Mouse (Mus musculus) lung, embryonic 14.5 days (tissue): ENCODE measurements around the gene Gm5089. TPM values are rescaled to one million over a fixed set of nuclear protein-coding genes. Genes with fewer than 3 reads are reported as not detected.

ENCODE experiments used
- ATAC-seq: fragments of 200-750 bp; cut with Nextera tagmentation; 2 replicates; pipeline ENCODE4 v1.8.0; 2017; ENCODE audit warnings: mild to moderate bottlenecking, moderate TSS enrichment, moderate library complexity; ENCODE audit not compliant: insufficient read depth
- DNase-seq: peaks from one replicate; pipeline ENCODE4 v3.0.0-alpha.2; 2015
- H3K27ac ChIP-seq: fragments of 300-500 bp; sonication (generic); 2 replicates; pipeline ENCODE4 v1.5.1; 2014; ENCODE audit warnings: low read depth, mild to moderate bottlenecking, moderate library complexity
- H3K27me3 ChIP-seq: fragments of 300-500 bp; sonication (generic); 2 replicates; pipeline ENCODE4 v1.6.1; 2014; ENCODE audit warnings: low read length, control low read depth; ENCODE audit not compliant: insufficient read depth
- H3K36me3 ChIP-seq: fragments of 300-500 bp; sonication (generic); 2 replicates; pipeline ENCODE4 v1.6.1; 2014; ENCODE audit warnings: control low read depth; ENCODE audit not compliant: insufficient read depth
- H3K4me1 ChIP-seq: fragments of 300-500 bp; sonication (generic); 2 replicates; pipeline ENCODE4 v1.6.1; 2014; ENCODE audit warnings: antibody characterized with exemption, control low read depth; ENCODE audit not compliant: insufficient read depth
- H3K4me2 ChIP-seq: fragments of 300-500 bp; sonication (generic); 2 replicates; pipeline ENCODE4 v1.6.1; 2014; ENCODE audit warnings: mild to moderate bottlenecking
- H3K4me3 ChIP-seq: fragments of 300-500 bp; sonication (generic); 2 replicates; pipeline ENCODE4 v1.5.1; 2014; ENCODE audit warnings: low read depth, low read length
- H3K9ac ChIP-seq: fragments of 300-500 bp; sonication (generic); 2 replicates; pipeline ENCODE4 v1.6.1; 2014
- H3K9me3 ChIP-seq: fragments of 300-500 bp; sonication (generic); 2 replicates; pipeline ENCODE4 v1.6.1; 2016; ENCODE audit warnings: low read depth, low read length, control low read depth
- CTCF ChIP-seq: IDR thresholded peaks from 2 replicates; pipeline ENCODE4 v1.5.1; 2016; ENCODE audit warnings: antibody characterized with exemption, low read depth
- WGBS: fragments of 180-500 bp; shearing (Covaris S2); extraction: QIAGEN DNeasy Blood & Tissue Kit; methylation state at CpG from one replicate; pipeline ENCODE4 v1.1.7; 2014; 5-methylcytosine and 5-hydroxymethylcytosine counted together
- polyA plus RNA-seq: library from polyadenylated mRNA; unstranded; fragments of >200 nt; fragmentation: Nextera tagmentation; extraction: Ambion mirVana; gene quantifications from 2 replicates; pipeline ENCODE4 v1.2.1, GENCODE M21; 2014

The Gm5089 gene
- polyA plus RNA-seq, 1 experiment from 2014 or later, result not detected

DNA sequence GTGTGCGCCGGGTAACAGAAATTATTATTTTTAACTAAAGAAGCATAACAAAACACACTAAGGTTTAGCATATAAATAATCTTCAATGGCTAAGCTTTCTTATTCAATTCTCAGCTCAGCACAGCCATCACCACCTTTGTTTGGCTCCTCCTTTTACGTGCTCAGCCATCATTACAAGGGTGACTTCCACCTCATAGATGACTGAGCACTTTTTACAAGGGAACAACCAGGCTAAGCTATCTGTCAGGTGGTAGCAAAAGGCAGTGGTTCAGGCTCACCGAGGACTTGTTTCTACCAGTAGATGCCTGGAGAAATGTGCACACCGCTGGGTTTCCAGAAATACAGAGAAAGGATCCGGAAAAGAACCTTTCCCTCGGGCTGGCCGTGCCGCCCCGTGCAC is 16.9 kb downstream of the Gm5089 start:
- Histone ChIP-seq H3K9me3 (no peaks in the 10 kb centered on the region), H3K4me3 (no peak overlapping the region), H3K4me1 (no peaks in the 10 kb centered on the region), H3K36me3 (no peaks in the 10 kb centered on the region), H3K27me3 (no peaks in the 10 kb centered on the region), H3K27ac (no peak overlapping the region), H3K4me2 (no peak overlapping the region), H3K9ac (no peak overlapping the region)
- no peak for DNase-seq
- WGBS, result 92% methylated on average over 10 of the region's 10 CpGs
- no peak for TF ChIP-seq CTCF
- no peak for ATAC-seq

DNA sequence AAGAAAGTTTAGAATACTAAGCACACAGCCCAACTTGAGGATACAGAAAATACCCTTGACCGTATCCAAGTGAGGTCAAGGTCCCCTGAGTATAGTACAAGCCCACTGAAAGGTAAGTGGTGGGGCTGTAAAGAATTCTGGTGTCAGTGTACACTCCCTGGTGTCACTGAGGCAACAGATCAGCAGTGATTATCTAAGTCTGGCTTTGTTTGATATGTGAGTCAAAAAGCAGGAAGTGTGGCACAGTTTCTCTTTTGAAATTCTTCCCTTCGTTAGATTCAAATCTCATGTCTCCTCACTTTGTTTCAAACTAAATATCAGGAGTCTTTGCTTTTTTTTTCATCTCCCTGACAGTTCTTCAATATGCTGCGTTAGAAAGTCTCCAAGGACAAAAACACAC is 18.4 kb downstream of the Gm5089 start:
- no peaks in the 10 kb centered on the region for H3K4me1 ChIP-seq
- no peaks in the 10 kb centered on the region for H3K9me3 ChIP-seq
- DNase-seq (no peak), ATAC-seq (no peak)
- no peak overlapping the region for H3K4me3 ChIP-seq
- no peaks in the 10 kb centered on the region for H3K27me3 ChIP-seq
- H3K4me2 ChIP-seq, result no peak overlapping the region
- H3K36me3 ChIP-seq, result no peaks in the 10 kb centered on the region
- H3K27ac ChIP-seq, result no peak overlapping the region
- no peak overlapping the region for H3K9ac ChIP-seq
- TF ChIP-seq CTCF, result no peak
- 40% methylated on average over 3 of the region's 3 CpGs for WGBS

DNA sequence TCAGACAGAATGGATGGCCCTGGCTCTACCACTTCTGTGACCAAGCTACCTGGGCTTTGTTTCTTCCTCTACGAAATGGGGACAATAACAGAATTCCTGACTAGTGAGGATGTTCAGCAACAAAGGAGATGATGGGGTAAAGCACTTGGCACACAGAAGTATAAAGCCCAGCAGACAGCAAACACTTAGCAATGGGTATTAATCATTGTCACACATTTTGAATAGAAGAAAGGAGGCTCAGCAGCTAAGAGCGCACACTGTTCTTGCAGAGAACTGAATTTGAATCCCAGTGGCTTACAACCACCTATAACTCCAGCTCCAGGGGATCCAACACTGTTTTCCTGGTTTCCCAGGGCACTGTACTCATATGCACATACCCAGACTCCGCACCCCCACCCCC is 23.3 kb downstream of the Gm5089 start:
- DNase-seq, result no peak
- WGBS, result 68% methylated on average over 3 of the region's 3 CpGs
- no peak for ATAC-seq

DNA sequence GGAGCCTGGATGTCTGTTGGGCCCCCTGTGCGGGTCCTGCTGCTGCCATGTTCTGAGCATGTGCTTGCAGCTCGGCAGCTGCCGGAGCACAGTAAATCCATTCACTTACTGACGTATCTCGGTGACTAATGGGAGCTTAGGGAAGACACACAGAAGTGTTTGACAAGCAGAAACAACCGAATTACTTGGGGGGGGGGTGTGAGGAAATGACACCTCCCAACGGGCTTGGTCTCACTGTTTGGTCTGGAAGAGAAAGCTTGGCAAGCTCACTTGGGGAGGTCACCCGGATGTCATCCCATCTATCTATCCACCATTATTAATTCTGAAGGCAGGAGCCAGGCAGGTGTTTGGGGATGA is 23.7 kb downstream of the Gm5089 start:
- ATAC-seq (no peak), DNase-seq (no peak)
- Histone ChIP-seq H3K9ac (no peak overlapping the region), H3K27ac (no peak overlapping the region), H3K4me2 (no peak overlapping the region), H3K36me3 (no peaks in the 10 kb centered on the region), H3K9me3 (no peaks in the 10 kb centered on the region), H3K4me1 (no peaks in the 10 kb centered on the region), H3K4me3 (no peak overlapping the region), H3K27me3 (no peaks in the 10 kb centered on the region)
- TF ChIP-seq CTCF, result no peak
- WGBS, result 22% methylated on average over 8 of the region's 8 CpGs

More for the DNA sequence above, 23.3 kb downstream of the Gm5089 start:
- Histone ChIP-seq H3K9me3 (no peaks in the 10 kb centered on the region), H3K27me3 (no peaks in the 10 kb centered on the region), H3K4me3 (no peak overlapping the region), H3K4me1 (no peaks in the 10 kb centered on the region), H3K27ac (no peak overlapping the region), H3K36me3 (no peaks in the 10 kb centered on the region), H3K4me2 (no peak overlapping the region), H3K9ac (no peak overlapping the region)
- no peak for TF ChIP-seq CTCF

DNA sequence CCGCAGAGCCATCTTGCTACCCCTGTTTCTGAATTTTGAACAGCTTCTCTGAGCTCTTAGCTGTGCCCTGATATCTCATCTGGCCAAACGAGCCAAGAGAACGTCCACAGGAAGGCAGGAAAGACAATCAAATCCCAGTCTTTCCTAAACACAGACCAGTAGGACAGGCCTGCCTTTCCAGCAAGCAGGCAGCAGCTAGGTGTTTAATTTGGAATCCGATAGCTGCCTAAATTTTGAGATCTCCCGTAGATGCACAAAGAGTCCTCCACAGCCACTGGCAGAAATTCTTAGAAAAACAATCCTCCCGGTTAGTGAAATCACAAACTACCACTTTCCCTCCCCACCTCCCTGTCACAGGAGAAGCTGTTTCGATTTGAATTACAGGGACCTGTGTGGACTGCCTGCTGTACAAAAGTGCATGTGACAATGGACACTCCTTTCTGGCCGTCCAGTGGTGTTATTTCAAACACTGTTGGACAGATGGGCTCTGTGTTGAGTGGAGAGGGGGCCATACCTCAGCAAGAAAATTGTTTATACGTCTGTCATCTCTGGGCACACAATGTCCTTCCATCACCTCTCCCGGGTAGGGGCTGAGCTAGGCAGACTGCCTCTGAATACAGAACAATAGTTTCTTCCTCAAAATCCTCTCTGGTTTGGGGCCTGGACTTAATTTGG is 24.2 kb downstream of the Gm5089 start:
- Histone ChIP-seq H3K9ac (no peak overlapping the region), H3K4me2 (no peak overlapping the region), H3K27ac (no peak overlapping the region), H3K4me3 (no peak overlapping the region), H3K4me1 (no peaks in the 10 kb centered on the region), H3K27me3 (no peaks in the 10 kb centered on the region), H3K9me3 (no peaks in the 10 kb centered on the region), H3K36me3 (no peaks in the 10 kb centered on the region)
- no peak for TF ChIP-seq CTCF
- 21% methylated on average over 10 of the region's 10 CpGs for WGBS
- no peak for ATAC-seq
- DNase-seq, result no peak

DNA sequence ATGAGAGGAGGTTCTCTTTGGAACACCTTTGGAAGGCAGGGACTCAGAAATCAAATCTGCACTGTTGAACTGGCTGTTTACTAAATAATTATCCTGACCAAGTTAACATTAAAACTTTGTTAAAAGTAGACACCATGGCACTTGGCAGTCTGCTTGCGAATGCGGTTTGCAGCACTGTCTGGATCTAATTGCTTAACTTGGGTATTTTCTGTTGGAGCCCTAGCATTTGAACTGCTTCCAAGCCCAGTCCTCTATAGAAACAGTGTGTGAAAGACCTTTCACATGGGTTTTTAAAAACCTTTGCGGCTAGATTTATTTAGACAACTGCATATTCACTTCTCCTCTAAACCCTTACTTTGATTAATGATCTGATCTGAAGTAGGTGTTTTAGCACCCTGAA is 26.5 kb downstream of the Gm5089 start:
- 71% methylated on average over 3 of the region's 3 CpGs for WGBS
- Histone ChIP-seq H3K27me3 (no peaks in the 10 kb centered on the region), H3K9me3 (no peaks in the 10 kb centered on the region), H3K4me1 (no peaks in the 10 kb centered on the region), H3K9ac (no peak overlapping the region), H3K27ac (no peak overlapping the region), H3K4me2 (no peak overlapping the region), H3K4me3 (no peak overlapping the region), H3K36me3 (no peaks in the 10 kb centered on the region)
- ATAC-seq (no peak), DNase-seq (no peak)
- no peak for TF ChIP-seq CTCF

DNA sequence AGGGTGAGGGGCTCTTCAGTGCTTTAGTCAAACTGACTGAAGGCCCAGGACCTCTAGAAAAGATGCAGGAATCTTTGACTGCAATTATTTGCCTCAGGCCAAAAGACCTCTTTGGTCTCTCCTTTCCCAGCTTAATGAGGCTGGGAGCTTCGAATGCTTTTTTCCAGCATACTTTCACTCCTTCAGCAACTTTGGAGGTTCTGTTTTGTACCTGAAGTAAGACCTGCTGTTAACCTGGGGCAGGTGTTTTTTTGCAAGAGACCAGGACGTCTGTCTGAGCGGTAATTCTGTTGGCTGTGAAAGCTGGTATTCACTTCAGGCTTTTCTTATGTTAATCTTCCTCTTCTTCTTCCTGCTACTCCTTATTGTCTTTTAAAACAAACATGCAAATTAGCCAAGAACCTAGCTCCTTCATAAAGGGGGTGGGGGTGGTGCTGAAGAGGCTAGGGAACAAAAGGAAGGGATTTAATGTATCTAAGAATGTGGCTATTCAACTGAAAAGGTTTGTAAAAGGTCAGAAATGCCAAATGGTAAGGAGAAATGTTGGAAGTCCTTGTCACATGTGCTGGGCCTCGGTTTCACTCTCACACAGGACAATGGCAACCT is 34.6 kb downstream of the Gm5089 start:
- Histone ChIP-seq H3K27ac (no peak overlapping the region), H3K27me3 (no peaks in the 10 kb centered on the region), H3K4me2 (no peak overlapping the region), H3K36me3 (no peaks in the 10 kb centered on the region), H3K9me3 (no peaks in the 10 kb centered on the region), H3K9ac (no peak overlapping the region), H3K4me3 (no peak overlapping the region), H3K4me1 (no peaks in the 10 kb centered on the region)
- no peak for ATAC-seq
- no peak for TF ChIP-seq CTCF
- WGBS, result 38% methylated on average over 4 of the region's 4 CpGs
- no peak for DNase-seq

DNA sequence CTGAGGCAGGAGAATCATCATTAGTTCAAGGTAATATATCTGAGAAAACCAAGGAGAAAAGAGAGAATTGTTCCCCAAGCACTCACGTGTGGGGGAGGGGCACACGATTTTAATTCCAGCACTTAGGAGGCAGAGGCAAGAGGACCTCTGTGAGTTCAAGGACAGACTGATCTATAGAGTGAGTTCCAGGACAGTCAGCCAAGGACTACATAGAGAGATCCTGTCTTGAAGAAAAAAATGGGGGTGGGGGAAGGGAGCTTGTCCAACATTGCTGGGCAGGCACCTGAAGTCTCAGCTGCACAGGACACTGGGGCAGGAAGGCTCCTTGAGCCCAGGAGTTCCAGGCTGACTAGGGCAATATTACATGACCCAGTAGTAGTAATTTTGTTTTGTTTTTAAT is 36.1 kb downstream of the Gm5089 start:
- Histone ChIP-seq H3K27ac (no peak overlapping the region), H3K9me3 (no peaks in the 10 kb centered on the region), H3K36me3 (no peaks in the 10 kb centered on the region), H3K9ac (no peak overlapping the region), H3K4me1 (no peaks in the 10 kb centered on the region), H3K27me3 (0 out of 2 replicates have a peak, but pooled peaks cover 6% of the 10 kb centered on the region), H3K4me3 (no peak overlapping the region), H3K4me2 (no peak overlapping the region)
- no peak for TF ChIP-seq CTCF
- ATAC-seq, result no peak
- 85% methylated on average over 2 of the region's 2 CpGs for WGBS
- no peak for DNase-seq
